Mouse (Mus musculus) ES-CJ7 (cell line): ENCODE measurements around the gene Baz1b.

Experiments
- DNase-seq: peaks from one replicate; pipeline ENCODE4 v3.0.0; 2011; ENCODE audit warnings: low read depth, low spot score

The Baz1b gene

GRCm38 (mm10) chr5:135236571-135236970 lies 49.5 kb downstream of the Baz1b start:
- peak; percentile 65 for DNase-seq

GRCm38 (mm10) chr5:135238832-135239231 lies 51.8 kb downstream of the Baz1b start:
- DNase-seq: no peak

GRCm38 (mm10) chr5:135241474-135241873 lies 54.4 kb downstream of the Baz1b start:
- no peak for DNase-seq

- DNase-seq: no peak
Observed at GRCm38 (mm10) chr5:135242136-135242535, 55.1 kb downstream of the Baz1b start.

DNA sequence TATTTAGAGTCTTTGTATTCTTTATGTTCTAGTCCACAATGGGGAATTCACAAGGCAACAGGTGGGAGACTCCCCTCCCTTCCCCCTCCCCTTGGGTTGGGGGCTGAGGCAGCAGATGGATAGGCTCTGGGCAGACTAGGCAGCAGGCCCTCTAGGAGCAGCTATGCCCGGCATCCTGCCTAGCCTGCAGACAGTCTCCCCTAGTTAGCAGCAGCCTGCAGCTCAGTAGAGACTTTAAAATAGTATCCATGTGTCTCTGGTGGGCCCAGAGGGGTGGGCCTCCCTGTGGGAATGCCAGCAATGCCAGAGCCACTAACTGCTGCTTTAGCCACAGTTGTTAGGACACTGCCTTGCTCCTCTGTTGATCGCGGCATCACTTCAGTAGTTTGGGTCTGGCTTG lies 55.5 kb downstream of the Baz1b start:
- DNase-seq: no peak

- DNase-seq: no peak
Observed at GRCm38 (mm10) chr5:135243166-135243565, 56.1 kb downstream of the Baz1b start.

DNA sequence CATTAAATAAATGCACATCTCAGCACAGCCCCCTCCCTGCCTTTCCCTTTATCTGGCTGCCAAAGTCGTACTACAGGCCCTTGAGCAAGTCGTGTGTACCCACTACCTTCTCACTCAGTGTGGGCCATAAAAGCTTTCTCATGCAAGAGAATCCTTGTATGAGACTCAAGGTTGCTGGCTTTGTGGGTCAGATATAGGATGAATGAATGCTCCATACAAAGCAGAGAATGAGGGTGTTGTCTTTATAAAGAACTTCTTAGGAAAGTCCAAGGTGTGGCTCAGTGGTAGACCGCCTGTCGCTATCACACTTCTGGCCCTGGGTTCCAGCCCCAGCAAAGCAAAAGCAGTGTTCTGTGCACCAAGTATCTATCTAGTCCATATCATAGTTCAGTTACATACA lies 59.5 kb downstream of the Baz1b start:
- DNase-seq: peak; percentile 25

GRCm38 (mm10) chr5:135247337-135247736 lies 60.3 kb downstream of the Baz1b start:
- no peak for DNase-seq

DNA sequence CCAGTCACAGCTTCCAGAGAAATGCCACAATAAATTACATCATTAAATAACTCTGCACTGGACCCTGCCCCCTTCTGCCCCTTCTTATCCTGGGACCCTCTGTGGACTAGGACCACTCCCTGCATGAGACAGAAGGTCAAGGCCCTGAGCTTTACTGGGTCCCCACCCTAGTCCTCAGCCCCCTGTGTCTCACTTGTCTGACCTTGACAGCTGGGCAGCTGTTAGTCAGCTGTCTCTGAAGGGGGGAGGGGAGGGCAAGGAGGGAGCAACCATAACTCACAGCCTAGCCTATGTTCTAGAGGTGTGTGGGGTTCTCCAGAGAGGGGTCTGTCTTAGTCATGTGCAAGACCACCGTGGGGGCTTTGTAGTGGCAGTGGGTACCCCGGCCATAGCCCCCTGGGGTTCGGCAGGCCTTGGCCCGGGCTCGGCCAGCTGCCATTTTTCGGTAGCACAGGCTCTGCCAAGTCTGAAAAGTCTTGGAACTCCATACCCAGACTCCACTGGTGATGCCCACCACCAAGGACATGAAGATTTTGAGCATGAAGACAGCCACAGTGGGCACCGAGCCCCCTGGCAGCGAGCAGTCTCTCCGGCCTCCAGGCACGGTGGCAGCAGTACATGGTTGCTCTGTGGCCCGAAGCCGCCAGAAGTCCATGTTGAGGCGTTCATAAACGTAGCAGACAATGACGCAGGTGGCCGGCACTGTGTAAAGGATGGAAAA lies 62.1 kb downstream of the Baz1b start:
- peak; percentile 60 for DNase-seq

GRCm38 (mm10) chr5:135250186-135251078 lies 63.4 kb downstream of the Baz1b start:
- peak; percentile 31 for DNase-seq

GRCm38 (mm10) chr5:135251079-135251454 lies 64.0 kb downstream of the Baz1b start, which contains the start of gene Fzd9:
Gene Fzd9, minus strand, starts transcription at chr5:135251230.
- DNase-seq: peak; percentile 82

DNA sequence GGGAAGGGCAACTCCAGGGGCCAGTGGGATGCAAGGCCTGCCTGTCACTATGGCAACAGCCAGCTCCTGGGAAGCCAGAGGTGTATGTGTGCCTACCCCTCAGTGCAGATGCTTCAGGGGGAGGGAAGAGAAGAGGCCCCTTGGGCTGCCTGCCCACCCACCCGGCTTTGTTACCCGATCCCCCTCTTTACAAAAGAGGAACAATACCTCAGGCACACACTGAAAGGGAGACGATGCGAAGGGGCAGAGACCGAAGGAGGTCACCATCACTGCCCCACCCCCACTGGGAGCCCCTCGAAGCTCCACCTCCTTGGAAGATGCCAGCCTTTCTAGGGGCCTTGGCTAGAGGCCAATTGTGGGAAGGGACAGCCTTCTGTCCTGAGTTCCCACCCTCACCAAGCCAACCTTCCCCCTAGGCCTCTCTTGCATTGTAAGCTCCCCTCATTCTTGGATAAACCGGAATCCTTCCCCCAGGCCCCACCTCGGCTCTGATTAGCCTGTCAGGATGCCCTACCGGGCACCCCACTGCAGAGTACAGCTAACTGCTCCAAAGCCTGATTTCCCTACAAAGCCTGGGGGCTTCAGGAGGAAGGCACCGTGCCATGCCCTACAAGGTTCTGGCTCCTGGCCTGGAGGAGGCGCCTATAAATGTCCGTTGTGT lies 66.8 kb downstream of the Baz1b start:
- peak; percentile 59 for DNase-seq

DNA sequence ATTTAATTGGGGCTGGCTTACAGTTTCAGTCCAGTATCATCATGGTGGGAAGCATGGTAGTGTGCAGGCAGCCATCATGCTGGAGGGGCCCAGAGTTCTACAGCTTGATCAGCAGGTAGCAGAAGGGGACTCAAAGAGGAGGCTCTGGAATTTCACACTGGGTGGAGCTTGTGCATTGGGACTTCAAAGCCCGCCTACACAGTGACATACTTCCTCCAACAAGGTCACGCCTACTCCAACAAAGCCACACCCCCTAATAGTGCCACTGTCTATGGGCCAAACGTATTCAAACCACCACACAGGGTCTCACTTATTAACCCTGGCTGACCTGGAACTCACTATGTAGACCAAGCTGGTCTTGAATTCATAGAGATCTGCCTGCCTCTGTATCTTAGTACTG lies 69.1 kb downstream of the Baz1b start:
- DNase-seq: peak; percentile 59

- peak; percentile 87 for DNase-seq
Observed at GRCm38 (mm10) chr5:135257559-135257958, 70.5 kb downstream of the Baz1b start.

DNA sequence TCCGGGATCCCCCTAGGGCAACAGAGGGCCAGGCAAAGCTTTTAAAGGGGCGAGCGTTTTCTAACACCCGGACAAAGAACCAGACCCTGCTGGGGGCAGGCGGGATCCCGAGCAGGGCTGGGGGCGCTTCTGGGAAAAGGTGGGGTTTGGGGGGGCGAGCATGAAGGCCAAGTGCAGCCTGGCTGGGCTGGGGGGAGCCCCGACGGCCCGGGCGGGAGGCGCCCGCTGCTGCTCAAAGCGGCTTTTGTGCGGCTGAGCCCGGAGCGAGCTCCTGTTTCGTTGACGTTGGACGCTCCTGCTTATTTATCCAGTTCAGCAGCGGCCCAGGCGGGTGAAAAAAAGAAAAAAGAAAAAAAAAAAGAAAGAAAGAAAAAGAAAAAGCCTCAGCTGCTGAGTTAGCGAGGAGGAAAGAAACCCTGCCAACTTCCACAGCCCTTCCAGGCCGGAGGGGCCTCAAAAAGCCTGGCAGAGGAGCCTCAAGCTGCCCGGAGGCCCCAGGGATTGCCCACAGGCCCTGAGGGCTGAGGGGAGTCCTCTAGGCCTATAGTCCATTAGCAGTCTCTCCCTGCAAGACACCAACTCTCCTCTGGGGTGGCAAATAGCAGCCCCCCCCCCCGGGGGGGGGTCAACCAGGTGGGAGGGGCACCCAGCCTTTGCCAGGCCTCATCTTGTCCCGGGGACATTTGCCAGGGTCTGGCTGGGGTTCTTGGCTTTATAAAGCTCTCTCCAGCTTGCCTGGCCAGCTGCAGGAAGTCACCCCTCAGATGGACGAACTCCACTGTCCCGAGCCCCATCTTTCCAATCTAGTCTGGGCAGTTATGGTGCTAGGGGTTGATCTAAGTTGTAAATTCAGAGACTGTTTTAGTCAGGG lies 71.5 kb downstream of the Baz1b start:
- no peak for DNase-seq

DNA sequence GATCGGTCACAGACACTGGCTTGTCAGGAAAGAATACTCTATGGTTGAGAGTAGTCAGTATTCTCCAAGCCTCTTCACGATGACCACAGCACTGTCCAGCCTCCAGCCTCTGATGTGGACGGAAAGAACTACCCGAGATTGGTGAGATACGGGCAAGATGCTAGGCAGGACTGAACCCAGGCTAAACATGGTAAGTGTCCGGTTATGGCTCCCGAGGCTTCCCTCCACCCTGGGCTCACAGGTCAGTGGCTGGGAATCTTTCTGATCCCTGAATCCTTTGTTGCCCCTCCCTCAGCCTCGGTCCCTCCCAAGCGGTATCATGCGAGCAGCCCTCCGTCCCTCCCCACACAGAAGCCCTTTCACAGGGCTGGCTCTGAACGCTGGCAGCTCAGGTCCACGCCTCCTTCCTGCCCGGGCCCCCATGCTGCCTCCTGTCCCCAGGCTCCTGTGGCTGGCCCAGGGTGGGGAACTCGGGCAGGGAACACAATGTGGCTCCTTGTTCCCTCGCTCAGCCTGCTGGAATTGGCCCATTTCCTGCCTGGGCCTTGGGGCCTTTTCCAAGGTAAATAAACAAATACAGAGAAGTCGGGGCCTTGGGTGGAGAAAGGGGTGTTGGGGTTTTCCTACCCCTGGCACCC lies 76.9 kb downstream of the Baz1b start:
- DNase-seq: no peak

GRCm38 (mm10) chr5:135264548-135264947 lies 77.5 kb downstream of the Baz1b start:
- DNase-seq: no peak

GRCm38 (mm10) chr5:135269451-135269850 lies 82.4 kb downstream of the Baz1b start:
- DNase-seq: no peak

GRCm38 (mm10) chr5:135270361-135270760 lies 83.3 kb downstream of the Baz1b start:
- peak; percentile 57 for DNase-seq

- no peak for DNase-seq
Observed at GRCm38 (mm10) chr5:135271563-135272165, 84.6 kb downstream of the Baz1b start.
